ENCODE assay signal across 8 mouse cellular contexts in genomic region chr13:45454641-45455040, GRCm38 (mm10). TPM values are rescaled to one million over a fixed set of nuclear protein-coding genes. Genes with fewer than 3 reads are reported as not detected.
DNase-seq lines count a peak whose midpoint lies in the region; ATAC-seq lines count a peak whose summit lies in the region.

No protein-coding gene starts in this region.

- peaks cover 21% of the 10 kb centered on the region for H3K4me1 ChIP-seq in forebrain, embryonic 13.5 days
- peaks cover 9% of the 10 kb centered on the region for H3K4me1 ChIP-seq in forebrain, embryonic 16.5 days (replicated peaks; ENCODE audit: control insufficient read depth, insufficient read depth, low read length)
- peaks cover 14% of the 10 kb centered on the region for H3K4me1 ChIP-seq in brown adipose tissue, adult 24 weeks (ENCODE audit: control insufficient read depth, insufficient read depth, insufficient read length, low read length)
- H3K4me1 ChIP-seq in hindbrain, embryonic 13.5 days (replicated peaks): peaks cover 19% of the 10 kb centered on the region
- H3K4me1 ChIP-seq in liver, embryonic 15.5 days (replicated peaks): peaks cover 28% of the 10 kb centered on the region

- peak overlapping the region; percentile 31; the same call in 1 of the 2 replicates for H3K4me2 ChIP-seq in forebrain, embryonic 13.5 days
- H3K4me2 ChIP-seq in forebrain, embryonic 16.5 days (ENCODE audit: low read length): no peak overlapping the region
- peak overlapping the region; percentile 13; the same call in 1 of the 2 replicates for H3K4me2 ChIP-seq in hindbrain, embryonic 13.5 days
- peak overlapping the region; percentile 47 for H3K4me2 ChIP-seq in liver, embryonic 15.5 days

- WGBS in forebrain, embryonic 13.5 days: 12% methylated on average over 4 of the region's 4 CpGs
- 16% methylated on average over 4 of the region's 4 CpGs for WGBS in forebrain, embryonic 16.5 days
- 15% methylated on average over 4 of the region's 4 CpGs for WGBS in hindbrain, embryonic 13.5 days
- WGBS in liver, embryonic 15.5 days (ENCODE audit: insufficient replicate concordance): 18% methylated on average over 4 of the region's 4 CpGs

- no peaks in the 10 kb centered on the region for H3K36me3 ChIP-seq in forebrain, embryonic 13.5 days (ENCODE audit: poor library complexity, severe bottlenecking)
- H3K36me3 ChIP-seq in forebrain, embryonic 16.5 days (ENCODE audit: control insufficient read depth, insufficient read depth): no peaks in the 10 kb centered on the region
- H3K36me3 ChIP-seq in hindbrain, embryonic 13.5 days: no peaks in the 10 kb centered on the region
- no peaks in the 10 kb centered on the region for H3K36me3 ChIP-seq in liver, embryonic 15.5 days (replicated peaks)

- no peak overlapping the region for H3K4me3 ChIP-seq in forebrain, embryonic 13.5 days
- no peak overlapping the region for H3K4me3 ChIP-seq in forebrain, embryonic 16.5 days (replicated peaks; ENCODE audit: low read length)
- no peak overlapping the region for H3K4me3 ChIP-seq in brown adipose tissue, adult 24 weeks (ENCODE audit: insufficient read depth, low read depth, low read length)
- H3K4me3 ChIP-seq in hindbrain, embryonic 13.5 days: no peak overlapping the region
- H3K4me3 ChIP-seq in liver, embryonic 15.5 days (replicated peaks): peak overlapping the region; percentile 4; the same call in 1 of the 2 replicates

- no peaks in the 10 kb centered on the region for H3K9me3 ChIP-seq in forebrain, embryonic 13.5 days (replicated peaks)
- H3K9me3 ChIP-seq in forebrain, embryonic 16.5 days (ENCODE audit: control insufficient read depth, low read length): no peaks in the 10 kb centered on the region
- no peaks in the 10 kb centered on the region for H3K9me3 ChIP-seq in hindbrain, embryonic 13.5 days
- no peaks in the 10 kb centered on the region for H3K9me3 ChIP-seq in liver, embryonic 15.5 days (replicated peaks)

- ATAC-seq in forebrain, embryonic 13.5 days: no peak
- no peak for ATAC-seq in forebrain, embryonic 16.5 days
- peak; percentile 17; the same call in 1 of the 2 replicates for ATAC-seq in hindbrain, embryonic 13.5 days (ENCODE audit: low FRiP score)
- no peak for ATAC-seq in liver, embryonic 15.5 days (ENCODE audit: insufficient read depth)

- H3K9ac ChIP-seq in forebrain, embryonic 13.5 days: no peak overlapping the region
- H3K9ac ChIP-seq in forebrain, embryonic 16.5 days (replicated peaks; ENCODE audit: low read depth, low read length): no peak overlapping the region
- H3K9ac ChIP-seq in hindbrain, embryonic 13.5 days: no peak overlapping the region
- H3K9ac ChIP-seq in liver, embryonic 15.5 days: no peak overlapping the region

- no peak for DNase-seq in frontal cortex, postnatal 25 days (ENCODE audit: low spot score in 2 of 2)
- DNase-seq in right cerebral cortex, postnatal 14 days: no peak
- no peak for DNase-seq in thymus, postnatal 36 days

- H3K27ac ChIP-seq in forebrain, embryonic 13.5 days: no peak overlapping the region
- H3K27ac ChIP-seq in forebrain, embryonic 16.5 days (ENCODE audit: low read length): no peak overlapping the region
- H3K27ac ChIP-seq in brown adipose tissue, adult 24 weeks (replicated peaks; ENCODE audit: low read depth, low read length): peak overlapping the region; percentile 86
- H3K27ac ChIP-seq in hindbrain, embryonic 13.5 days: peak overlapping the region; percentile 66
- H3K27ac ChIP-seq in liver, embryonic 15.5 days (replicated peaks): peak overlapping the region; percentile 70

- H3K27me3 ChIP-seq in forebrain, embryonic 13.5 days: no peaks in the 10 kb centered on the region
- no peaks in the 10 kb centered on the region for H3K27me3 ChIP-seq in forebrain, embryonic 16.5 days (replicated peaks; ENCODE audit: control insufficient read depth, insufficient read depth, low read length)
- H3K27me3 ChIP-seq in hindbrain, embryonic 13.5 days: no peaks in the 10 kb centered on the region
- H3K27me3 ChIP-seq in liver, embryonic 15.5 days: 0 out of 2 replicates have a peak, but pooled peaks cover 4% of the 10 kb centered on the region

RNA-seq across cellular contexts. Expression of gene Gmpr, which starts 52.6 kb away (rescaled TPM):
- polyA plus RNA-seq in forebrain, embryonic 13.5 days (2015; fragmentation: Nextera tagmentation; extraction: Ambion mirVana): 14.0 and 17.2 TPM in 2 replicates
- 20.3 and 25.9 TPM in 2 replicates for polyA plus RNA-seq in forebrain, embryonic 16.5 days (2015; fragmentation: Nextera tagmentation; extraction: Ambion mirVana)
- polyA plus RNA-seq in brown adipose tissue, adult 24 weeks (2012; ENCODE audit: insufficient read depth, insufficient read length, missing spikeins): 74.5 and 79.6 TPM in 2 replicates
- polyA plus RNA-seq in hindbrain, embryonic 13.5 days (2015; fragmentation: Nextera tagmentation; extraction: Ambion mirVana): 31.6 and 35.1 TPM in 2 replicates
- polyA plus RNA-seq in liver, embryonic 15.5 days (2015; fragmentation: Nextera tagmentation; extraction: Ambion mirVana): 265 and 273 TPM in 2 replicates

Comparison
In these comparisons a context has a peak if more than half of its experiments do, and no peak if none do; other contexts are left out.
1. H3K27ac ChIP-seq: peak in brown adipose tissue, adult 24 weeks (single experiment), hindbrain, embryonic 13.5 days (single experiment) and liver, embryonic 15.5 days (single experiment); none in forebrain, embryonic 13.5 days (single experiment) and forebrain, embryonic 16.5 days (single experiment).